Mouse (Mus musculus): ENCODE data around the gene Trim46.

Gene Trim46

GRCm38 (mm10) chr3:89271760-89272159 lies 25.7 kb upstream of the Trim46 start:
- no peak for DNase-seq (ENCODE audit: low spot score in 2 of 2)

GRCm38 (mm10) chr3:89270891-89271290 lies 24.8 kb upstream of the Trim46 start:
- peak in 1 of 2 experiments; percentile 80 for DNase-seq (ENCODE audit: low spot score in 2 of 2)

GRCm38 (mm10) chr3:89270051-89270755 lies 24.1 kb upstream of the Trim46 start, which contains the start of gene Slc50a1:
Gene Slc50a1 (minus strand): TSS chr3:89270570.
- DNase-seq (ENCODE audit: low spot score in 2 of 2) = peak in 1 of 2 experiments; percentile 79

- DNase-seq (ENCODE audit: low spot score in 2 of 2) = no peak
Observed at GRCm38 (mm10) chr3:89268916-89269315, 22.8 kb upstream of the Trim46 start.

GRCm38 (mm10) chr3:89266439-89266893 lies 20.4 kb upstream of the Trim46 start:
- DNase-seq (ENCODE audit: low spot score in 2 of 2) = peak in 1 of 2 experiments; percentile 85

- no peak for DNase-seq (ENCODE audit: low spot score in 2 of 2)
Observed at GRCm38 (mm10) chr3:89262417-89262816, 16.3 kb upstream of the Trim46 start.

- DNase-seq (ENCODE audit: low spot score in 2 of 2) = no peak
Observed at GRCm38 (mm10) chr3:89260211-89260610, 14.1 kb upstream of the Trim46 start.

GRCm38 (mm10) chr3:89259076-89259475 lies 13.0 kb upstream of the Trim46 start, which contains the start of gene Dpm3:
Gene Dpm3 (plus strand): TSS chr3:89259358.
- DNase-seq (ENCODE audit: low spot score in 2 of 2) = no peak

GRCm38 (mm10) chr3:89256177-89256576 lies 10.1 kb upstream of the Trim46 start:
- no peak for DNase-seq (ENCODE audit: low spot score in 2 of 2)

- no peak for DNase-seq (ENCODE audit: low spot score in 2 of 2)
Observed at GRCm38 (mm10) chr3:89254994-89255393, 8.9 kb upstream of the Trim46 start.

GRCm38 (mm10) chr3:89251365-89251895 lies 5.3 kb upstream of the Trim46 start:
- DNase-seq (ENCODE audit: low spot score in 2 of 2) = no peak

GRCm38 (mm10) chr3:89250435-89251040 lies 4.4 kb upstream of the Trim46 start:
- DNase-seq (ENCODE audit: low spot score in 2 of 2) = no peak

GRCm38 (mm10) chr3:89247466-89247865 lies 1.4 kb upstream of the Trim46 start:
- no peak for DNase-seq (ENCODE audit: low spot score in 2 of 2)

- DNase-seq (ENCODE audit: low spot score in 2 of 2) = peak; percentile 66 to 78
Observed at GRCm38 (mm10) chr3:89245688-89246171, 379 bp downstream of the Trim46 start, which contains the start of gene Krtcap2. Gene Krtcap2 (plus strand): TSS chr3:89245966.

GRCm38 (mm10) chr3:89244982-89245687 lies 974 bp downstream of the Trim46 start:
- DNase-seq (ENCODE audit: low spot score in 2 of 2) = peak; percentile 50 to 60

GRCm38 (mm10) chr3:89244158-89244981 lies 1.7 kb downstream of the Trim46 start:
- DNase-seq (ENCODE audit: low spot score in 2 of 2) = no peak

- no peak for DNase-seq (ENCODE audit: low spot score in 2 of 2)
Observed at GRCm38 (mm10) chr3:89243609-89244008, 2.5 kb downstream of the Trim46 start.

- peak in 1 of 2 experiments; percentile 64 for DNase-seq (ENCODE audit: low spot score in 2 of 2)
Observed at GRCm38 (mm10) chr3:89242331-89242895, 3.7 kb downstream of the Trim46 start.

- no peak for DNase-seq (ENCODE audit: low spot score in 2 of 2)
Observed at GRCm38 (mm10) chr3:89238494-89238893, 7.6 kb downstream of the Trim46 start.

- no peak for DNase-seq (ENCODE audit: low spot score in 2 of 2)
Observed at GRCm38 (mm10) chr3:89237682-89238081, 8.4 kb downstream of the Trim46 start.

- DNase-seq (ENCODE audit: low spot score in 2 of 2) = peak in 1 of 2 experiments; percentile 60
Observed at GRCm38 (mm10) chr3:89236516-89236915, 9.6 kb downstream of the Trim46 start.

Measured in left cerebral cortex, adult 9 months (tissue).